Mouse (Mus musculus) stomach, embryonic 15.5 days (tissue): Measurements from ENCODE around the gene Sulf2. TPM values are rescaled to one million over a fixed set of nuclear protein-coding genes. Genes with fewer than 3 reads are reported as not detected.

Source experiments
- ATAC-seq: fragments of 200-750 bp; cut with Nextera tagmentation; 2 replicates; pipeline ENCODE4 v1.8.0; 2017; ENCODE audit warnings: low read depth, moderate number of reproducible peaks, moderate TSS enrichment; ENCODE audit not compliant: insufficient read depth, low FRiP score
- H3K27ac ChIP-seq: fragments of 300-500 bp; sonication (generic); 2 replicates; pipeline ENCODE4 v1.5.1; 2015; ENCODE audit warnings: mild to moderate bottlenecking, inconsistent platforms
- H3K27me3 ChIP-seq: fragments of 300-500 bp; sonication (generic); replicated peaks from 2 replicates; pipeline ENCODE4 v1.6.1; 2015; ENCODE audit warnings: inconsistent platforms
- H3K36me3 ChIP-seq: fragments of 300-500 bp; sonication (generic); 2 replicates; pipeline ENCODE4 v1.6.1; 2015; ENCODE audit warnings: inconsistent platforms
- H3K4me1 ChIP-seq: fragments of 300-500 bp; sonication (generic); 2 replicates; pipeline ENCODE4 v1.6.1; 2015; ENCODE audit warnings: inconsistent platforms
- H3K4me2 ChIP-seq: fragments of 300-500 bp; sonication (generic); 2 replicates; pipeline ENCODE4 v1.6.1; 2015; ENCODE audit warnings: mild to moderate bottlenecking, inconsistent platforms
- H3K4me3 ChIP-seq: fragments of 300-500 bp; sonication (generic); replicated peaks from 2 replicates; pipeline ENCODE4 v1.5.1; 2015; ENCODE audit warnings: inconsistent platforms
- H3K9ac ChIP-seq: fragments of 300-500 bp; sonication (generic); 2 replicates; pipeline ENCODE4 v1.6.1; 2015; ENCODE audit warnings: inconsistent platforms
- H3K9me3 ChIP-seq: fragments of 300-500 bp; sonication (generic); 2 replicates; pipeline ENCODE4 v1.6.1; 2016; ENCODE audit warnings: inconsistent platforms
- WGBS: fragments of 180-500 bp; shearing (Covaris S2); methylation state at CpG from one replicate; pipeline ENCODE4 v1.1.7; 2015; 5-methylcytosine and 5-hydroxymethylcytosine counted together
- polyA plus RNA-seq: library from polyadenylated mRNA; unstranded; fragments of >200 nt; fragmentation: Nextera tagmentation; extraction: Ambion mirVana; gene quantifications from 2 replicates; pipeline ENCODE4 v1.2.1, GENCODE M21; 2015

The Sulf2 gene
- polyA plus RNA-seq, 1 experiment from 2014 or later, result 121 TPM

DNA sequence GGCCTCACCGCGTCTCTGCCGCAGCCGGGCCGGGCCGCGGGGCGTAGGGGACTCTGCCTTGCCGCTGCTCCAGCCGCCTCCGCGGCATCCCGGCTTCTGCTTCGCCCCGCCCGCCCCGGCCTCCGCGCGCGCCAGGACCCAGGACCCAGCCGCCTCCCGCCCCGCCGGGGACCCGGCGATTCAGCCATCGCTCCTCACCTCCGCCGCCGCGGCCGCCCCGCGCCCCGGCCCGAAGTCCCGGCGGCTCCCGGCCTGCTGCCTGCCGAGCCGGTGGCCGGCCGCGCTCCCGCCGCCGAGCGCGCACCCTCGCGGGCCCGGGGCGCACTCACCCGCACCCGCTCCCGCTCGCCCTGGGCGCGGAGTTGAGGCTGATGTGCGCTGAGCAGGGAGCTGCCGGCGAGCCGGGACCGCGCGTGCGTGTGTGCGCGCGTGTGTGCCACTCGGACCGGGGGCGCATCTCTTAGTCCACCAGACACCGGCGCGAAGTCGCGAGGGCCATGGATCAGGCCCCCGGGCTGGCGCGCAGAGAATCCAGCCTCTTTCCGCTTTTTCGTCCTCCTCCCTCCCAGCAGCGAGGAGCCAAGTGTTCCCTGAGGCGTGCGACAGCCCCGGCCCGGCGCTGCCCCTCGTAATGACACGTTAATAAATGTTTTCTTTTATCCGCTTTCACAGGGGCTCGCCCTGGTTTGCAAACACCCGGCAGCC lies 562 bp downstream of the Sulf2 start:
- Histone ChIP-seq H3K4me3 (peak overlapping the region; percentile 71), H3K36me3 (no peaks in the 10 kb centered on the region), H3K27me3 (no peaks in the 10 kb centered on the region), H3K9me3 (no peaks in the 10 kb centered on the region), H3K4me2 (peak overlapping the region; percentile 88), H3K4me1 (peaks cover 43% of the 10 kb centered on the region), H3K27ac (peak overlapping the region; percentile 93), H3K9ac (peak overlapping the region; percentile 73)
- under 1% methylated on average over 94 of the region's 95 CpGs for WGBS
- ATAC-seq, result no peak

DNA sequence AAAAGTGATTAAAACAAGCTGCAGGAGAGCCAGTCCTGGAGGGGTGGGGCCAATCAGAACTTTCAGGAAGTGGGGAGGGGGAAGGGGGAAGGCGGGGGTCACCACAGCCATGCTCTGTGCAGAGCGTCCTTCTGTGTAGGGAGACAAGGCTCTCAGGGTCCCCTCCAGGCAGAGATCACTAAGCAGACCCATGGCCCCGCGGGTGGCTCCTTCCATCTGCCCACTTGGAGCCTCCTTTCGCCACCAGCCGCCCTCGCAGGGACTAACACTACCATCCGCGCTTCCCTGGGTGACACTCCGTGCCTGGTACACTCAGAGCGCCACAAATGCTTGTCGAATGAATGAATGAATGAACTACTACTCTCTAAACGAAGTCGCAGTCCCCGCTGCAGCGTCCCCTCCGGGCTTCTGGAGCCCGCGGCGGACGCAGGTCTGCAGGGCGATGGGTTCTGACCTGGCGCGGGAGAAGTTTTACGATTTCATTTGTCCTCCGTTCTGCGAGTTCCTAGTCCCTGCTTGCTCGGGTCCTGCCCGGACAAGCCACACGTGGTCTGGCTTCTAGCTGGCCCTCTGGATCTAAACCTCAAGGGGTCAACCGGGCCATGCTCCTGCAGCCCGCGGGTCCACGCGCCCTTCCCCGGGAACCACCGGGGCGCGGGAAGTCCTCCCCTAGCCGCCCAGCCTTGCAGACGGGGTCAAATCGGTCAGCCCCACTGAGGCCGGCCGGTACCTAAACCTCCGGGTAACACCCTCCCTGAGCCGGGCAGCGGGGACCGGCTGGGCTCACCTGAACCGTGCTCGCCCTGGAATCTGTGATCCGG lies 1.4 kb downstream of the Sulf2 start:
- Histone ChIP-seq H3K4me2 (peak overlapping the region; percentile 88), H3K36me3 (no peaks in the 10 kb centered on the region), H3K9ac (peak overlapping the region; percentile 73), H3K9me3 (no peaks in the 10 kb centered on the region), H3K27me3 (no peaks in the 10 kb centered on the region), H3K27ac (peak overlapping the region; percentile 93), H3K4me3 (peak overlapping the region; percentile 71), H3K4me1 (peaks cover 51% of the 10 kb centered on the region)
- under 1% methylated on average over 51 of the region's 51 CpGs for WGBS
- peak; percentile 48 for ATAC-seq

DNA sequence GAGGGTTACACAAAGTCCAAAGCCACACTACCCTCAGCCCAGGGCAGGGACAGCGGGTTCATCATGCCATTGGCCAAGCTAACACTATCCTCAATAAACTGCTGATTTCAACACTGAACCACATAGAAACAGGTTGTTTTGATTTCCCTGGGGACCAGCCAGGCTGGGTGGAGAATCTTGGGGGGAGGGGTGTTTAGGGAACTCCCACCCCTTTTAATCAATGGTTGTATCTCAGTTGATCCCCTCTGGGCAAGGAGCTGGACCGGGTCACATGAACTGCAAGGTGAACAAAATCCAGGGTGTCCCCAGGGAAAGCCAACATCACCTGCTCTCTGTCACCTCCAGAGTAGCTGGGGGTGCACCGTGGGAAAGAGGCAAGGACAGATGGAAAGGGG lies 2.1 kb downstream of the Sulf2 start:
- 0 out of 2 replicates have a peak, but pooled peaks have one; percentile 2 for ATAC-seq
- peak overlapping the region; percentile 88 for H3K4me2 ChIP-seq
- WGBS, result 27% methylated on average over 3 of the region's 3 CpGs
- H3K9ac ChIP-seq, result peak overlapping the region; percentile 73; the same call in 1 of the 2 replicates
- peaks cover 58% of the 10 kb centered on the region for H3K4me1 ChIP-seq
- H3K9me3 ChIP-seq, result no peaks in the 10 kb centered on the region
- H3K4me3 ChIP-seq, result peak overlapping the region; percentile 71
- no peaks in the 10 kb centered on the region for H3K27me3 ChIP-seq
- H3K36me3 ChIP-seq, result no peaks in the 10 kb centered on the region
- peak overlapping the region; percentile 93 for H3K27ac ChIP-seq

DNA sequence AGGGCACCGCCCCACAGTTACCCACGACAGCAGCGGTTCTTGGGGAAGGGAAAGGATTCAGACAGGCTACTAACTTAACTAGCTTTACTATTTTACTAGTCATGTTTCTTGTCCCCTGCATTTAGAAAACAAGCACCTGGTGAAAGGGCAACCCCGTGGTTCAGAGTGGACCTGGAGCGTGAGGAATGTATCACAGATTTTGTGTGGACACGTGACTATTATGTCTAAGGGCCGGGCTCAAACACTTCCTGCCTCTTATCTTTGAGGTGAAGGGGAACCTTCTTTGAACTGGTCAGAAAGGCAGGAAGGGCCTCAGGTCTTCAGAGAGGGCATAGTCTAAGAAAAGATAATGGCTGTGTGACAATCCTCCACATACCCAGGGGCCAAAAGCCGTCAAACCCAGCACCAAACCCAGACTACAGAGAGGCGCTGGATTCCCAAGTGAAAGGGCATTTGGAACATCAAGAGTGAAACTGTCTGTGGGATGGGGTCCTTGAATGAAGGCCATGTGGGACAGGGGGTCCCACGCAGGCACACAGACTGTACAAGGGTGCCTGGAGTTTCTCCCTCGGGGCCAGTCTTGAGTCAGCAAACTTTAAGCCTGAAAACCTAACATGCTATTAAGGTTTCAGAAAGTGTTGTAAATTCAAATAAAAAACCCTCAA lies 2.6 kb downstream of the Sulf2 start:
- Histone ChIP-seq H3K9ac (no peak overlapping the region), H3K4me1 (peaks cover 60% of the 10 kb centered on the region), H3K27ac (peak overlapping the region; percentile 93), H3K27me3 (no peaks in the 10 kb centered on the region), H3K4me2 (peak overlapping the region; percentile 88), H3K9me3 (no peaks in the 10 kb centered on the region), H3K36me3 (no peaks in the 10 kb centered on the region), H3K4me3 (peak overlapping the region; percentile 71)
- 48% methylated on average over 11 of the region's 11 CpGs for WGBS
- ATAC-seq, result no peak

DNA sequence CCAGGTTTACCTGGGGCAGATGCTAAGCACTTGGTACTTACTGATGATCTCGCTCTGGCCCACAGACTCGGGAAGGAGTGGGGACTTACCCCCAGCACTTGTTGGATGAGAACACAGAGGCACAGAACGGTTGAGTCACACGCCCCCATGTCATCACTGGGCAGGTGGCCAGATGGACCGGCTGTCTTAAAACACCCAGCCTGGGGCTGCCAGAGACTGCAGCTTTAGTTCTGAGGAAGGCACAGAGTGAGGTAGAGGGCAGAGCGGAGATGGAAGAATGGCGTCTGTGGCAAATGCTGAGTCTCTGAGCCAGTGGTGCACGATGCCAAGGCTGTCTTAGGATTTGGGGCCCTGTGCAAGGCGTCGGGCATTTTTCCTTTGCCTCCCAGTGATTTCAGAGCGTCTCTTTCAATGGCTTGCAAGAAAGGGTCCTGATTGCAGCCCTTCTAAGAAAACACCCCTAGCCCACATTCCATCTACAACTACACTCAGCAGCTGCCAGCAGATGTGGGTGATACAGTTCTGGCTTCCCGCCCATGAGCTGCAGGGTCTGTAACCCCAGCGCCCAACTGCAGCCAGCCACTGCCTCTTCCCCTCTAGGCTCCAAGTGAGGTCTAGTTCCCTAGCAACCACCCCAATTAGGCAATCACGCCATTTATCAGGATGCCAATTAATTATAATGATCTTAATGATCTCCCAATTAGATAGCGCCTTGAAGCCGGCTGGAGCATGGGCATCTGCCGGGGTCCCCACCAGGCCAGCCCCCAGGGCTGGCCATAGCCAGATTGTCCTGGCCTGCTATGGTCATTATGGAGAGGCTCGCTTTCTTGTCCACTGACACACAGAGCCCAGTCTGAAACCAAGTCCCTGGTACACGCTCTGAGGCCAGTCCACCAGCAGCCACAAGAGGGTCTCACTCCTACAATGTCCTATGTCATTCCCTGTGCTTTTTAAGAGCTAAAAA lies 3.7 kb downstream of the Sulf2 start:
- Histone ChIP-seq H3K27me3 (no peaks in the 10 kb centered on the region), H3K36me3 (no peaks in the 10 kb centered on the region), H3K9ac (no peak overlapping the region), H3K4me3 (no peak overlapping the region), H3K27ac (peak overlapping the region; percentile 63), H3K4me1 (peaks cover 69% of the 10 kb centered on the region), H3K9me3 (no peaks in the 10 kb centered on the region), H3K4me2 (peak overlapping the region; percentile 37)
- WGBS, result 49% methylated on average over 19 of the region's 19 CpGs
- no peak for ATAC-seq

DNA sequence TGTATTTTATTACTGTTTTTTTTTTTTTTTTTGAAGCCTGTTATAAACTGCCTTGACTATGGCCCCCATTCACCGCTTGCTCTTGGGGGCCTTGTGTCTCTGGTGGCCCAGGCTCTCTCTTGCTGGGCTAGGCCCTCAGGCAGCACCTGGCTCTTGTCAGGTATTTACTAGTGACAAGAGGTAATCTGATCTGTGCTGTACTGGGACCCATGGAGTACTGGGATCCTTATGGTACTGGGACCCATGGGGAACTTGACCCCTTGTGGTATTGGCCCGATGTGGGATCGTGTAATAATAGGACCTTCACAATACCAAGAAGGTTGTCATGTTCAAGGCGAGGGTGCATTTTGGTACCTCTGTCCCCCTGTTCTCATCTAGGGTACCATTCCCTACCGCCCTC lies 4.9 kb downstream of the Sulf2 start:
- Histone ChIP-seq H3K4me3 (no peak overlapping the region), H3K27ac (0 out of 2 replicates have a peak overlapping the region, but pooled peaks have one; percentile 17), H3K27me3 (no peaks in the 10 kb centered on the region), H3K4me2 (no peak overlapping the region; the same call in 1 of the 2 replicates), H3K9me3 (no peaks in the 10 kb centered on the region), H3K36me3 (no peaks in the 10 kb centered on the region), H3K4me1 (peaks cover 66% of the 10 kb centered on the region), H3K9ac (no peak overlapping the region)
- ATAC-seq, result no peak
- 90% methylated on average over 5 of the region's 5 CpGs for WGBS

DNA sequence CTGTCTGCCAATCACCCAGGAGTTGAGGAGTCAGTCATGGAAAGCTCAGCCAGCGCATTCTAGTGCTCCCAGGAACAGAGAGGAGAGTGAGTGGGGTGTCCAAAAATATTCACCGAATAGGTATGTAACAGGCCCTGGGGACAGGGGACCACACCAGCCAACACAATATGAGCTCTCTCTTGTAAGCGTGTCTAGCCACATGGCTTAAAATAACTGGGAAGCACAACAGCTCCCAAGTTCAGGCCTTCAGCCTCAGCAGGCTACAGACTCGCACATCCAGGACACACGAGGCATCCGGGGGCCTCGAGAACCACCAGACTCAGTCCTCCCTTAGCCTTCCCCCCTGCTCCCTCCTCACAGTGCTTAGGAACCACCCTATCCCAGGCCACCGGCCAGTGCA lies 6.0 kb downstream of the Sulf2 start:
- Histone ChIP-seq H3K36me3 (no peaks in the 10 kb centered on the region), H3K9me3 (no peaks in the 10 kb centered on the region), H3K27me3 (no peaks in the 10 kb centered on the region), H3K4me3 (no peak overlapping the region), H3K4me1 (peaks cover 73% of the 10 kb centered on the region), H3K27ac (peak overlapping the region; percentile 64), H3K4me2 (no peak overlapping the region), H3K9ac (no peak overlapping the region)
- WGBS, result 72% methylated on average over 8 of the region's 8 CpGs
- ATAC-seq, result no peak

DNA sequence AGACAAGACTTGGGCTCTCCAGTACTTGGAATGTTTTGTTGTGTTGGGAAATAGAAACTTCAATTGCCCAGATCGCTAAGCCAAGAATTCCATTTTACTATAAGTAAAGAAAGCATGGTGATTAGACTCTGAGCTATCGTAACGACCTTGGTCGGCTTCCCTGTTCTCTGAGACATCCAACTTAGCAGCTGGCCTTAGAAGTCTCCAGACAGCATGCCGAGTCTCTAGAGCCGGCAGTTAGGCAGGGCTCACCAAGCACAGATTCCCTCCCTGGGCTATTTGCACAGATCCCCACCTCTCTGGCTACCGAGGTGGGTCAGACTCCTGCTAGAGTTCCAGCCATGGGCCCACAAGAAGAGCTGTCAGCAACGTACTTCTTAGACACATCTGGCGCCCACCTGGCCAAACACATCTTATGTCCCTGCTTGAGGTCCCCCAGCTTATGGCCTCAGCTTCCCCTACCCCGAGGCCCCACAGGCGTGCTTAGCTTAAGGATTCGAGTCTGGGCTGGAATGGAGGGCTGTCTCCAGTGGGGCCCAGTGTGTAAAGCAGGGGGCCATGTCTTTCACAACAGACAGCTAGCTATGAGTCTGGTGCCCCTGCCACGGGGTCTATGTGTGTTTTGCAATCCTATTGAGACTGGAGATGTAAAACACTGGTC lies 6.7 kb downstream of the Sulf2 start:
- H3K4me3 ChIP-seq, result no peak overlapping the region; the same call in 1 of the 2 replicates
- no peaks in the 10 kb centered on the region for H3K27me3 ChIP-seq
- H3K9ac ChIP-seq, result no peak overlapping the region
- no peak for ATAC-seq
- H3K4me1 ChIP-seq, result peaks cover 79% of the 10 kb centered on the region
- H3K27ac ChIP-seq, result peak overlapping the region; percentile 64
- no peaks in the 10 kb centered on the region for H3K9me3 ChIP-seq
- 22% methylated on average over 13 of the region's 13 CpGs for WGBS
- no peak overlapping the region; the same call in 1 of the 2 replicates for H3K4me2 ChIP-seq
- H3K36me3 ChIP-seq, result no peaks in the 10 kb centered on the region

DNA sequence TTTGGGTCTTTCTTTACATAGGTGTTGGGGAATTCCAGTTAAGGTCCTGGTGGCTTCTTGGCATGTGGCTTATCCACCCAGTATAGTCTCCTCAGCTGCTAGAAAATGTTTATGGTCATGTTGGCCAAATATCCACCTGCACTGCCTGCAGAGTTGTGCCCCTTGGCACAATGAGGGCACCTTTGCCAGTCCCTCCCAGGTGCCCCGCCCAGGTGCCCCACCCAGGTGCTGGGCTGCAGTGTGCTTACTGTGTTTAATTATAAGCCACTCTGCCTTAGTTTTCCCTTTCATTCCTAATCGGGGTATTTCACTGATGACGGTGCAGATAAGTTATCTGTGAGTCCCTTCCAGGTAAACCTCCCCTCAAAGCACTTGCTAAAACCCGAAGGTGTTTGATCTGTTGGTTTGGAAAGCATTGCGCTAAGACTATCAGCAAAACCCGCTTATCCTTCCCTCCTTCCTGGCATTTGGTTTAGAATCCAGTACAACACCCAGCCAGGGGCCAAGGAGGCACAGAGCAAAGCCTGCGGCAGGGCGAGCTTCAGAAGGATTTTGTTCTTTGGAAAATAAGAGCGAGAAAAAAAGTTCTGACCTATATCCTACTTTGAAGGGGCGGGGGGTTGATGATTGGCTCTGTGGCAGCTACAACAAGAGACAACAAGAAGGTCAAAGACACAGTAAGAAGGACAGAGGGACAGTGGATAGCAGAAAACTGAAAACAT lies 7.4 kb downstream of the Sulf2 start:
- Histone ChIP-seq H3K4me1 (peaks cover 77% of the 10 kb centered on the region), H3K36me3 (no peaks in the 10 kb centered on the region), H3K9me3 (no peaks in the 10 kb centered on the region), H3K27ac (no peak overlapping the region), H3K4me3 (no peak overlapping the region), H3K4me2 (no peak overlapping the region), H3K9ac (no peak overlapping the region), H3K27me3 (no peaks in the 10 kb centered on the region)
- ATAC-seq, result no peak
- WGBS, result 63% methylated on average over 10 of the region's 10 CpGs

DNA sequence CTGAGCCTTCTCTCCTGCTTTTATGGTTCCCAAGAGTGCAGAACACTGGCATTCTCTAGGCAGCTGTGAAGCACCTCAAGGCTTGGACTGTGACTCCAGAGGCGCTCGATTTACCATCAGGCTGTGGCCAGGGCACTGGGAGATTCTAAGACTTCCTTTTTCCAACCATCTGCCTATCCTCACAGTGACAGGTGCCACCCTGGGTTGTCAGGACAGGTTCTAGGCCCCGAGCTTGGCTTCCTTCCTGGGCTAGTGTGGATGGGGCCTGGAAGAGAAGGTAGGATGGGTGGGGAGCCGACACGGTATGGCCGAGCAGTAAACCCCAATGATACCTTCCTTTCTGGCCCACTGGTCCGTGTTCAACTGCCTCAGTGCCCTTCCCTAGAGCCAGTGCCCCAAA lies 9.0 kb downstream of the Sulf2 start:
- ATAC-seq, result no peak
- peaks cover 71% of the 10 kb centered on the region for H3K4me1 ChIP-seq

More for the DNA sequence above, 9.0 kb downstream of the Sulf2 start:
- Histone ChIP-seq H3K27ac (no peak overlapping the region), H3K36me3 (no peaks in the 10 kb centered on the region; the same call in 1 of the 2 replicates), H3K9ac (no peak overlapping the region), H3K27me3 (no peaks in the 10 kb centered on the region), H3K9me3 (no peaks in the 10 kb centered on the region), H3K4me3 (no peak overlapping the region), H3K4me2 (no peak overlapping the region)
- WGBS, result 80% methylated on average over 7 of the region's 7 CpGs
